Mouse (Mus musculus) right cerebral cortex, adult 18-20 months (tissue): ENCODE measurements around the gene Mtg1.

Source experiments
- DNase-seq: peaks from one replicate; pipeline ENCODE4 v3.0.0; 2022; ENCODE audit warnings: mixed read lengths

The Mtg1 gene

DNA sequence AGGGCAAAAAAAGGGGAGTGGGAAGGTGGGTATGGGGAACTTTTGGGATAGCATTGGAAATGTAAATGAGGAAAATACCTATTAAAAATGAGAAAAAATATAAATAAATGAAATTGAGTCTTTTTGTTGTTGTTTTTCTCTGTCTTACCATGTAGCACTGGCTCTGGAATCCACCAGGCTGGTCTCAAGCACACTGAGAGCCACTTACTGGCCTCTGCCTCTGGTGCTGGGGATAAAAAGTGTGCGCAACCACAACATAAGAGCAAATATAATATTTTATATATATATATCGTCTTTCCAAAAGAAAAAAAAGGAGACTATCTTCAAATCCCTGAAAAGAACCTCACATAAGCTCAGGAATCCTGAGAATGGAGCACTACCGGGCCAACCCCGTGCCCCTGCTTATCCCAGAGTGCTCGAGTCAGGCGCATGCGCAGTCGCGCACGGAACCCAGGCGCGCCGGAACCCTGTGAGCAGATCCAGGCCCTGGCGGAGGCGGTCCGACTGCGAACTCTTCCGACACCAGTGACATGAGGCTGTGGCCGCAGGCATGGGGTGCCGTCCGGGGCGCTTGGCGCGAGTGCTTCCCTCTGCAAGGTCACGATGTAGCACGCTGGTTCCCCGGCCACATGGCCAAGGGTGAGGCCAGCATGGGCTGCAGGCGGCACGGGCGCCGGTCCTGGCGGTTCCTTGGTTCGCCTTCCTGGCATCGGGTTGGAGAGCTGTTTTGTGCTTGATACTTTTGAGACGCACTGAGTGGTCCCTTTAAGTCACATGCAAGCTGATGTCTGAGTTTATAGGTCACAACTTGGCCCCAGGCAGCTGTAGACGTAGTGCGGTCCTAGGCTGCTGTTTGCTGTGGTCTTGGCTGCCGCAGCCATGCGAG lies at the start of gene Mtg1:
Mtg1 (plus strand) TSS at position 430 of the 886 bp plus-strand sequence.
- DNase-seq, result peak; percentile 97

DNA sequence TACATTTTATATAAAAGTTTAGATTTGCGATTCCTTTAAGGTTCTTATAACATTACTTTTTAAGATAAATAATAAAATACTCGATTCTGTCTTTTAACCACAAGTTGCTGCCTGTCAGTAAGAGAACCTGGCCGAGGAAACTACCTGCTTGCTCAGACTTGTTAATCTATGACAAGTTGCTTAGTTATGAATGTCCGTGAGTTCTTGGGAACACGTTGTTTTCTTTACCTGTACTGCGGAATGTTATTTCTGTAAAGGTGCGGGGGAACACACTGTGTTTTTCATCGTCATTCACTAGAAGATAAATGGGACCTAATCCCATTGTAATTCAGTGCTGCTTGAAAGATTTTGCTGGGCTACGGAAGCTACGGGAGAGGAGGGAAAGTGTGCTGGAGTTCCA lies 46.8 kb upstream of the Mtg1 start:
- DNase-seq, result no peak

DNA sequence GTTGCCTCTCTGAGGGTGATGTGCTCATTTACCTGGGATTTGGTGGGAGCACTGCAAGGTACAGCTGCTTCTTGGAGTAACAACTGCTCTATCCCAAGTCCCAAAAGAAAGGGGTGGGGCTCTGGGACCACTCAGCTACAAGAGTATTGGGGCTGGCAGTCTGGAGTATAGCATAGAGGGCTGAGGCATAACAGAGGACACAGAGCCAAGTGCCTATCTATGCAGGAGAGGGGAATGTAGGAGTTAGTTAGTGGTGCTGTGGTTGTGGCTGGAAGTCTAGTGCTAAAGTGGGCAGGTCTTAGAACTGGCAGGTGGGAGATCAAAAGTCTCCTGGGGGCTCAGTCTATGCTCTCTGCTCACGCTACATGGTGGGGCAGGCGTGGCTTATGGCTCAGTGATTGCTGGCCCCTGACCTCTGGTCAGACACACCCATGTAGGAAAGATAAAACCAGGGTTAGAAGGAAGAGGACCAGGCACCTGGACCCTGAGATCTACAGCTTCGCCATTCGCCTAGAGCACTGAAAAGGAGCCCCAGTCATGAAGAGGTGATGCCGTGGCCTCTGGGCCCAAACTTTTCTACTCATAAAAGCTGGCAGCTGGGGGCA lies 44.3 kb upstream of the Mtg1 start, which contains the start of gene Prap1:
Prap1 (plus strand) TSS at position 472 of the 605 bp plus-strand sequence.
- DNase-seq, result no peak

DNA sequence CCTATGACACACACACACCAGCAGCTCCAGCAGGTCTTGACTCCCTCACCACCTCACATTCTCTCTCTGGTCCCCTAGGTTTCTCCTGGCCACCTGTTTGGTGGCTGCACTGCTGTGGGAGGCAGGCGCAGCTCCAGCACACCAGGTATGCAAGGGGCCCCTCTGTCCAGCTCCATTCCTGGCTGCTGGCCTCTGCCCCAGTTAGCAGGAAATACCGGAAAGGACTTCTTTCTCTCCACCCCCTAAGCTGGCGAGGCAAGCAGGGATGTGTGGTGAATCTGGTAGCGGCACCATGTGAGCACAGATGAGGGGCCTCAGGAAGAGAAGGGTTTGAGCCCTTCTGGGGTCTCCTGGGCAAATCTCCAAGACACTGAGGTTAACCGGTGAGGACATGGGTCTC lies 42.4 kb upstream of the Mtg1 start:
- no peak for DNase-seq

GRCm38 (mm10) chr7:140095556-140095955 lies 41.8 kb upstream of the Mtg1 start:
- no peak for DNase-seq

- no peak for DNase-seq
These were observed 41.3 kb upstream of the Mtg1 start for GRCm38 (mm10) chr7:140096055-140096454.

DNA sequence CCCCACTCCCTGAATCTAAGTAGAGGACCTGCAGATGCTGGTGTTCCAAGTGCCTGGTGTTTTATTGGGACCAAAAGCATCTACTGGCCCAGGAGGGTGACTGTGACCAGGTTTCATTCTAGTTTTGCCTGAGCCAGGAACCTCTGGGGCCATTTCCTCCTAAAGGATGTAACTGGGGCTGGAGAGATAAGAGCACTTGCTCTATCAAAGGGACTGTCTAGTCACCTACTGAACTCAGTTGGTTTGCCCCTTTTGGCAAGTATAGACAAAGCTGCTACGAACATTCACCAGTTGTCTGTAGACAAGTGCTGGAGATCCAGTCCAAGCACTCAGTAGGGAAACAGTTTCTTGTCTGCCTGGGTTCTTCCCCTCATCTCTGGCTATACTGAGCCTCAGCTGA lies 38.9 kb upstream of the Mtg1 start:
- no peak for DNase-seq

DNA sequence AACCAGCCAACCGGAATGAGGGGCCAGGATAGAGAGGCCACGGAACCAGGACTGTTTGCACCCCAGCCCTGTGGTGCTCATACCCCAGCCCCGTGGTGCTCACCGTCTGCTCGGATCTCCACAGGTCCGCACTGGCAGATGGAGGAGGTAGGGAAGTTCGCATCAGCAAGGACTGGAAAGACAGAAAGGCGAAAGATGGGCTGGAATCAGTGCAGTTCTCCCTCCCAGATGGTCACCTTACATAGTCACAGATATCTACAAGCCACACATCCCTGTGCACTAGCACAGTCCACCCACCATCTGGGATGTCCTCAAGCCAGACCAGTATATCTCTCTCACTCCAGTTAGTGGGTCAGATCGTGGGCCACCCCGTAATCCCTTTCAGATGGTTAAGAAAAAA lies 35.9 kb upstream of the Mtg1 start:
- DNase-seq, result no peak

DNA sequence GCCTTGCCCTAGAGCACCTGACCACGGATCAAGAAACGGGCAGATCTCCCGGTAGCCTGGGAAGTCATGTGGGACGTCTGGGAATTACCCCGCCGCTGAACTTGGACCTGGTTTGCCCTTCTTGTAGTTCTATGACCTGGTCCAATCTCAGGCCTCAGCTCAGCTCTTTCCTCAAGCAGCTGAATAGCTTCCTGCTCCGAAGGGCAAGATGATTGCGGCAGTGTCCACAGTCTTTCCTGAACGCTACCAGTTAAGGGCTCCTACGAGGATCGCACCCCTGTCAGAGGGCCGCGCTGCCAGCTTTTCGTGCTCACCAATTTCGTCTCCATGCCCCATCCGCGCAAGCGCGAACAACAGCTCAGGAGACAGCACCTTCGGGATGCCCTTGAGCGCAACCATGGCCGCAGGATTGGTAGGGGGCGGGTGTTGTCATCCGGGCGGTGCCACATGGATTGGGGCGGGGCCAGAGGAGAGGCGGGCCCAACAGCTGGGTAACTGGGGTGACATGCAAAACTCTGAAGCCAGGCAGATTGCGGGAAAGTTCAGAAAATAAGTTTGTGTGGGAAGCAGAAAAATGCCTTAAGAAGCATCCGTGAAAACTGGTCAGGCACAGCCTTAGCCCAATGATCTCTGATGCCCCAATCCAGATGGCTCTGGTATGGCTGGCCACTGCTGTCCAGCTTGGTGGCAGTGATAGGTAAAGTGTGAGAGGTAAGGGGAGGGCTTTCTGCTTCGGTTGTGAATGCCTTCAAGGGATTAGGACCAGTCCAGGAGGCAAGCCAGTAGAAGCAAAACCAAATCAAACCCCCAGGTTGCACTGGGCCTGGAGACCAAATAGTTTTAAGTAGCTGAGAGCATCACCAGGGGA lies 35.1 kb upstream of the Mtg1 start, which contains the start of gene Fuom:
Fuom (minus strand) TSS at position 449 of the 868 bp plus-strand sequence.
- peak; percentile 92 for DNase-seq

GRCm38 (mm10) chr7:140104009-140104408 lies 33.4 kb upstream of the Mtg1 start:
- no peak for DNase-seq

DNA sequence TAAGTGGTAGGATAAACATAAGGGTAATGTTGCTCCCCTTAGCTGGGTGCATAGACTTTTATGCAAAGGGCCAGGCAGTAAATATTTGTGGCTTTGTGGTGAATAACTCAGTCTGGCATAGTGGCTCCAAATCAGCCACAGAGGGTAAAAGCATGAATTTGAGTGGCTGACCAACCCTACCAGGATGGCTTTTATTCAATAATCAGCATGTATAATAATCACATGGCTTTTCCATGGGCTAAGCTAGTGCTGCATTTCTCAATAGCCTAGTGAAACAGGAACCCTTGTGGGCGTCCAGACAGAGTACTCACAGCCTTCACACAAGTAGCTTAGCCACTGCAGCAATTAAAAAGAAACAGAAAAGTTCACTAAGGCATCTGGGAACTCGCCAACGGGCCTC lies 25.4 kb upstream of the Mtg1 start:
- DNase-seq, result no peak

GRCm38 (mm10) chr7:140115583-140116328 lies 21.6 kb upstream of the Mtg1 start, which contains the start of gene Paox:
Gene Paox, plus strand, starts transcription at chr7:140115799.
- peak; percentile 76 for DNase-seq

GRCm38 (mm10) chr7:140116329-140117054 lies 20.9 kb upstream of the Mtg1 start, which contains the start of gene Echs1:
Gene Echs1, minus strand, starts transcription at chr7:140116476.
- DNase-seq, result peak; percentile 93

DNA sequence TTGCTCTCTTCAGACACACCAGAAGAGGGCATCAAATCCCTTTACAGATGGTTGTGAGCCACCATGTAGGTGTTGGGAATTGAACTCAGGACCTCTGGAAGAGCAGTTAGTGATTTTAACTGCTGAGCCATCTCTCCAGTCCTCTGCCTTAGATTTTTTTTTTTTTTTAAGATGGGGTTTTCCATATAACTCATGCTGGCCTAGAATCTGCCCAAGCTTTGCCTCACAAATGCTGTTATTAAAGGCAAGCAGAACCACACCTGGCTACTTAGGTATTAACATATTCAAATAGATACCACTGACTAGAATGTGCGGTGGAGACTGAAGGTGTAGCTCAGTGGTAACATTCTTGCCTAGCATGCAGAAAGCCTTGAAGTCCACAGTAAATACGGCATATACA lies 16.9 kb upstream of the Mtg1 start:
- no peak for DNase-seq

DNA sequence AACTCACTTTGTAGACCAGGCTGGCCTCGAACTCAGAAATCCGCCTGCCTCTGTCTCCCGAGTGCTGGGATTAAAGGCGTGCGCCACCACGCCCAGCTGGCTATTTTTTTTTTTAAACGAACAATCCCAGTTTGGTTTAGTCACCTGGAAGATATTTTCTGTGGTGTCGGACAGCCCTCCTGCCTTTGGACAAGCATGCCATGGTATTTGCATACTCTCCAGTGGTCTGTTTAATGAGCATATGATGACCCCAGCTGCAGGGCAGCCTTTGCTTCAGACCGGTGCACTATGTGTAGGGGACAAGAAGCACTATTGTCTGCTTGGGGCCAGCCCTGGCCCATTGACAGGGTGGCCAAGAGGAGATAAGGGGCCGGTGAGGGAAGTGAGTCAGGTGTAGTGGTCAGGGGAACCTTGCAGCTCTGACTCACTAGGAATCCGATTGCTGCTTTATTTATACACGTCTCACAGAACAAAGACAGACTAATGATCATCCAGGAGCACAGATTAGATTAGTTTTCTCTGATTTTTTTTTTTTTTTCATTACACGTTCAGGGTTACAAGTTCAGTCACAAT lies 15.9 kb upstream of the Mtg1 start:
- DNase-seq, result no peak

GRCm38 (mm10) chr7:140122765-140123164 lies 14.6 kb upstream of the Mtg1 start:
- no peak for DNase-seq

DNA sequence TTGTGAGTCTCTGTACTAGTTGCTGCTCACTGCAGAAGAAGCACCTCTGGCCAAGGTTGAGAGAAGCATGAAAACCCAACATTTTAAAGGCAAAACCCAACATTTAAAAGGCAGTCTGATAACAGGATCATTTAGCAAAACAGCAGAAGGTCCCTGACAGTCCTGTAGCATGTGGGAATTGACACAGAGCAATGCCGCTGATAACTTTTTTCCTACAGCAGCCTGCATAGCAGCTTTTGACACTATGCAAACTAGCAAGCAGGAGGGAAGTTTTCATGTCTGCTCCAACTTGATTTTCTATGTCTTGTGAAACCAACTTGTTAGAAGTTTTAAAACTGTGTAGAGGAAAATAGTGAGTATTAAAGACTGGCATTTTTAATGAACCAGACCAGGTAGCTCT lies 13.0 kb upstream of the Mtg1 start:
- DNase-seq, result no peak

- peak; percentile 92 for DNase-seq
These were observed 11.9 kb upstream of the Mtg1 start for GRCm38 (mm10) chr7:140125278-140126021.

DNA sequence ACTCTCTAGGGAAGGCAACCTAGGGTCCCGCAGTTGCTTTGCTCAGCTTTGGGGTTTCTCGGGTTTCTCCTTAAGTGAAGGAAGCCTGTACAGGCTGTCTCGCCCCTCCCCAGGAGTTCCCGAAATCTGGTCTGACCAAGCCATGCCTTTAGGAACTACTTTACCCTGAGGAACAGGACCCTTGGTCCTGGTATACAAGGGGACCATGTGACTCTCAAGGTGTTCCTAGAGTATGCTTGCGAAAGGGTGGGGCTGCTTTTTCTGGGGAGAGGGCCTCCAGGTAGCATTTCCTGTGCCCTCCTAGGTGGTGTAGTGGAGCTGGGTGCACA lies 11.4 kb upstream of the Mtg1 start:
- no peak for DNase-seq

DNA sequence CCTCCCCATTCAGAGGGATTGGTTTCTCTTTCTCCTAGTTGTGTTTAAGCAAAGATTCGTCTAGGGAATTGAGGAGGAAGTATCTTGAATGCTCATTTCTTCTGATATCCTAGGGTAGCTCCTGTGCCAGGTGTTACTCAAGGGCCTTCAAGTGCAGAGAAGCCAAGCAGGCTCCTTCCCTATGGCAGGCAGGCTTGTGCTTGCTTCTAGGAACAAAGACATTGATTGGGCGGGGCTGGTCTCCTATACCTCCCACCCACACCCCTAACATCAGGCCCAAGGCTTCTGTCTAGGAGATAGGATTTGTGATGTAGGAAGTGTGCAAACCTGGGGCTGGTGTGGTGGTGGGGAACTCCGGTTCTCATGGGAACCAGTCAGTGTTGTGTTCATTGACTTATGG lies 10.4 kb upstream of the Mtg1 start:
- no peak for DNase-seq

DNA sequence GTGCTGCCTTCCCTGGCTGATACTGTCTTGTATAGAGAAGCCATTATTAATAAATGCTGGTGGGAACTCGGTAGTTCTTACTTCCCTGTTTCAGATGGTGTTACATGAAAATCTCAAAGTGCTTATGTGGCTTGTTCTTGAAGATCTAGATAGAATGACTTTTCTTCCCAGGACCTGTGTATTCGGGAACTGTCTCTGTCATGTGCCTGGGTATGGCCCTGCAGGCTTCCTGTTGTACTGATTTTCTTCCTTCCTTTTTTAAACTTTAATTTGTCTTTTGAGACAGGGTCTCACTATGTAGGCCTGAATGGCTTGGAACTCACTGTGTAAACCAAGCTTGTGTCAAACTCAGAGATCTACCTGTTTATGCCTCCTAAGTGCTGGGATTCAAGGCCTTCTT lies 9.5 kb upstream of the Mtg1 start:
- DNase-seq, result no peak
